Mouse (Mus musculus) forebrain, embryonic 13.5 days (tissue): ENCODE data around the gene Cnn3. TPM values are rescaled to one million over a fixed set of nuclear protein-coding genes. Genes with fewer than 3 reads are reported as not detected.
A peak's percentile ranks its signal among the peaks of the same experiment; 100 is the strongest.

Experiments used
- ATAC-seq: fragments of 200-750 bp; cut with Nextera tagmentation; 2 replicates; pipeline ENCODE4 v1.8.0; 2017
- H3K27ac ChIP-seq: fragments of 300-500 bp; sonication (generic); 2 replicates; pipeline ENCODE4 v1.5.1; 2015; ENCODE audit warnings: inconsistent platforms, mild to moderate bottlenecking, moderate library complexity
- H3K27me3 ChIP-seq: fragments of 300-500 bp; sonication (generic); 2 replicates; pipeline ENCODE4 v1.6.1; 2015; ENCODE audit warnings: mild to moderate bottlenecking, inconsistent platforms
- H3K36me3 ChIP-seq: fragments of 300-500 bp; sonication (generic); 2 replicates; pipeline ENCODE4 v1.6.1; 2015; ENCODE audit warnings: mild to moderate bottlenecking, inconsistent platforms; ENCODE audit not compliant: poor library complexity, severe bottlenecking
- H3K4me1 ChIP-seq: fragments of 300-500 bp; sonication (generic); 2 replicates; pipeline ENCODE4 v1.6.1; 2015; ENCODE audit warnings: inconsistent platforms
- H3K4me2 ChIP-seq: fragments of 300-500 bp; sonication (generic); 2 replicates; pipeline ENCODE4 v1.6.1; 2015; ENCODE audit warnings: inconsistent platforms, mild to moderate bottlenecking, moderate library complexity
- H3K4me3 ChIP-seq: fragments of 300-500 bp; sonication (generic); 2 replicates; pipeline ENCODE4 v1.5.1; 2015; ENCODE audit warnings: mild to moderate bottlenecking, inconsistent platforms
- H3K9ac ChIP-seq: fragments of 300-500 bp; sonication (generic); 2 replicates; pipeline ENCODE4 v1.6.1; 2015; ENCODE audit warnings: mild to moderate bottlenecking, inconsistent platforms
- H3K9me3 ChIP-seq: fragments of 300-500 bp; sonication (generic); replicated peaks from 2 replicates; pipeline ENCODE4 v1.6.1; 2016; ENCODE audit warnings: inconsistent platforms
- WGBS: fragments of 180-500 bp; shearing (Covaris S2); methylation state at CpG from one replicate; pipeline ENCODE4 v1.1.7; 2015; 5-methylcytosine and 5-hydroxymethylcytosine counted together
- polyA plus RNA-seq: library from polyadenylated mRNA; unstranded; fragments of >200 nt; fragmentation: Nextera tagmentation; extraction: Ambion mirVana; gene quantifications from 2 replicates; pipeline ENCODE4 v1.2.1, GENCODE M21; 2015

Cnn3 gene
- polyA plus RNA-seq, 1 experiment from 2014 or later, result 770 TPM

DNA sequence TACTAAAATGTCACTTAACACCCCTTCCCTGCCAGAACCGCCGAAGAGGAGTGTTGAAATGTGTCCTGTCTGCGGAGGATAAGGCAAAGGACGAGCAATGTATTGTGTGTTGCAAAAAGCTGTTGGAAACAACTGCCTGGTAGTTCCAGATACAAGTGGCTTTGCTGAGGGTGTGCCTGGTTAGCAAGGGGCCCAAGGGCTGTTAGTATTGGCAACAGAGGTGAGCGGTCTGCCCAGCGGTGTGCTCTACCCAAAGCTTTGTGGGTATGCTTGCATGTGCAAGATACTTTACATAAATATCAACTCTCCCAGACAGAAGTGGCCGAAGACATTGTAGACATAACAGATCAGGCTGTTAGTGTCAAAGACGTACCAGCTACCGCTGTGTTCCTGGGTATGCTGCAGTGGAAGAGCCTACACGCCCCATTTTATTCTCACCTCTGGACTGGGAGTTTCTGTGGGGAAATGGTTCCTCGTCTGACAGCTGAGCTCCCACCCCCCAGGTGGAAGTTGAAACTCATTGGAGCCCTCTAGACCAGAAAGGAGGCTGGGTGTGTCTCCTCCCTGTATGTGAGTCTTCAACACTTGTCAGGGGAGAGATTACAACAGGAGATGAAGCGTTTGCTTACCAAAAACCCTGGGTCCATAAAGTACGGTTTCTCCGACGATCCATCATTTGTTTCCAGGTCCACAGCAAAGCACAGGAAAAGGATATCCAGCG lies 34.3 kb downstream of the Cnn3 start:
- no peak overlapping the region for H3K4me3 ChIP-seq
- H3K4me1 ChIP-seq, result peaks cover 8% of the 10 kb centered on the region
- no peak overlapping the region; the same call in 1 of the 2 replicates for H3K27ac ChIP-seq
- no peak for ATAC-seq
- H3K27me3 ChIP-seq, result no peaks in the 10 kb centered on the region
- H3K36me3 ChIP-seq, result peaks cover 54% of the 10 kb centered on the region
- H3K9me3 ChIP-seq, result no peaks in the 10 kb centered on the region
- H3K4me2 ChIP-seq, result no peak overlapping the region
- no peak overlapping the region for H3K9ac ChIP-seq
- WGBS, result 89% methylated on average over 16 of the region's 16 CpGs

DNA sequence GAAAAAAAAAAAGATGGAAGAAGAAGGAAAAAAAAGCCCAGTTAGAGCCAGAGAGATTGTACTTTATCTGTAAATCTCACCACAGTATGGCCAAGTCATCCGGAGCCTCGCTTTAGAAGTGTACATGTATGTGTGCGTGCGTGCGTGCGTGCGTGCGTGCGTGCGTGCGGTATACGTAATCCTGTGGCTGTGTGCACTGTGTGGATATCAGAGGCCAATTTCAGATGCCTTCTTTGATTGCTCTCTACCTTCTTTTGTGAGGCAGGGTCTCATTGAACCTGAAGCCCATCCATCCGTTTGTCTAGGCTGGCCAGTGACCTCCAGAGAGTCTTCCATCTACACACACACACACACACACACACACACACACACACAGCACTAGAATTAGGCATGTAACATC lies 35.2 kb downstream of the Cnn3 start:
- no peak for ATAC-seq
- Histone ChIP-seq H3K36me3 (peaks cover 46% of the 10 kb centered on the region), H3K4me2 (no peak overlapping the region), H3K27me3 (no peaks in the 10 kb centered on the region), H3K9me3 (no peaks in the 10 kb centered on the region), H3K4me3 (no peak overlapping the region), H3K9ac (no peak overlapping the region), H3K27ac (no peak overlapping the region), H3K4me1 (peaks cover 8% of the 10 kb centered on the region)
- 96% methylated on average over 13 of the region's 13 CpGs for WGBS

DNA sequence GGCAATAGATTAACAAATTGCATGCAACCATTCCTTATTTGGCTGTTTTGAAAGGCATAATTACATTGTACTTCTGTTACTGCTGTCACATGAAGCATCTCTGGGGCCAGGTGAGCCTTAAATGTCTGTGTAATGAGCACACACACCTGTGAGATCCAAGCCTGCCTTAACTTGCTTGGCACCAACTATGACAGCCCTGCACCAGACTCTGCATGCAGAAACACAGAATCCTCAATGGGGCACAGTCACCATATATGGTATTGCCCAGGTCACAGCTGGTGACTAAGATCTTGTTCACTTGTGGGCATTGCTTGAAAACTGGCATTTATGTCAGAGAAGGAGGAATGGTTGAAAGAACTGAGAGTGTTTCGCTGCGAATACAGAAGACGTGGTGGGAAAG lies 36.5 kb downstream of the Cnn3 start:
- Histone ChIP-seq H3K9me3 (no peaks in the 10 kb centered on the region), H3K4me2 (no peak overlapping the region), H3K27ac (no peak overlapping the region), H3K9ac (no peak overlapping the region), H3K27me3 (no peaks in the 10 kb centered on the region), H3K4me1 (peaks cover 8% of the 10 kb centered on the region), H3K36me3 (peaks cover 33% of the 10 kb centered on the region), H3K4me3 (no peak overlapping the region)
- WGBS, result 89% methylated on average over 3 of the region's 3 CpGs
- ATAC-seq, result no peak

DNA sequence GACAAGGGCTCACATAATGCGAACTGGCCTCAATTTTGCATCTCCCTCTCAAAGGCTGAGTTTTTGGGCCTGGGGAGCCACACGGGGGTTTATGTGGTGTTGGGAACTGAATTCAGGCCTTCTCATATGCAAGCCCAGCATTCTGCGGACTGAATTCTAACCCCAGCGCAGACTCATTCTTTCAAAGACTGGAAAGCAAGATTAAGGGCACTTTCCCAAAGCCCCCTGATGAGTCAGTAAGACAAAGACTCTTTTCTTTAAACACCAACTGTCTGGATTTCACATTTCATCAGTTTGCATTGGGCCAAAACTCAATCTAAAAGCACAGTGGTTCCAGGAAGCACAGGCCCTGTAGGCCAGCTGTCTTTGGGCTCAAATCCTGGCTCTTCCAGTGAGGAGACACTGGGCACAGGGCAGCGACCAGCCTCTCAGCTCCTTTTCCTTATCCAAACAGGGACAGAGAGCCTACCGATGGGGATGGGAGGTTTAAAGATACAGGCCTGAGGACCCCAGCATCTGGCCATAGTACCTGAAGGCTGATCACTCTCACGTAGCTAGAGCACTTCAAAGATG lies 38.5 kb downstream of the Cnn3 start:
- WGBS, result 19% methylated on average over 7 of the region's 7 CpGs
- ATAC-seq, result no peak
- peaks cover 21% of the 10 kb centered on the region for H3K4me1 ChIP-seq

GRCm38 (mm10) chr3:121465795-121466194 lies 39.5 kb downstream of the Cnn3 start:
- H3K27ac ChIP-seq, result 0 out of 2 replicates have a peak overlapping the region, but pooled peaks have one; percentile 7
- 0 out of 2 replicates have a peak, but pooled peaks have one; percentile 8 for ATAC-seq
- H3K27me3 ChIP-seq, result no peaks in the 10 kb centered on the region
- H3K9me3 ChIP-seq, result no peaks in the 10 kb centered on the region
- no peak overlapping the region for H3K9ac ChIP-seq
- peaks cover 10% of the 10 kb centered on the region for H3K36me3 ChIP-seq
- H3K4me1 ChIP-seq, result peaks cover 26% of the 10 kb centered on the region
- H3K4me2 ChIP-seq, result no peak overlapping the region
- no peak overlapping the region for H3K4me3 ChIP-seq
- 70% methylated on average over 10 of the region's 10 CpGs for WGBS

More for the DNA sequence above, 38.5 kb downstream of the Cnn3 start:
- Histone ChIP-seq H3K27ac (peak overlapping the region; percentile 68), H3K4me2 (no peak overlapping the region), H3K4me3 (no peak overlapping the region), H3K27me3 (no peaks in the 10 kb centered on the region), H3K9ac (no peak overlapping the region), H3K36me3 (peaks cover 18% of the 10 kb centered on the region), H3K9me3 (no peaks in the 10 kb centered on the region)

- no peaks in the 10 kb centered on the region for H3K36me3 ChIP-seq
- no peaks in the 10 kb centered on the region for H3K9me3 ChIP-seq
- WGBS, result 83% methylated on average over 10 of the region's 10 CpGs
- H3K4me2 ChIP-seq, result no peak overlapping the region
- no peak overlapping the region for H3K9ac ChIP-seq
- peaks cover 26% of the 10 kb centered on the region for H3K4me1 ChIP-seq
- H3K27ac ChIP-seq, result no peak overlapping the region
- no peak overlapping the region for H3K4me3 ChIP-seq
- ATAC-seq, result no peak
- no peaks in the 10 kb centered on the region for H3K27me3 ChIP-seq
Measured at GRCm38 (mm10) chr3:121467094-121467552, 40.8 kb downstream of the Cnn3 start.

- H3K9ac ChIP-seq, result no peak overlapping the region
- no peak overlapping the region for H3K4me2 ChIP-seq
- H3K4me1 ChIP-seq, result peaks cover 26% of the 10 kb centered on the region
- H3K27me3 ChIP-seq, result no peaks in the 10 kb centered on the region
- H3K4me3 ChIP-seq, result no peak overlapping the region
- no peak overlapping the region for H3K27ac ChIP-seq
- no peaks in the 10 kb centered on the region for H3K36me3 ChIP-seq
- WGBS, result 17% methylated on average over 1 of the region's 2 CpGs
- H3K9me3 ChIP-seq, result no peaks in the 10 kb centered on the region
- ATAC-seq, result no peak
Measured at GRCm38 (mm10) chr3:121468136-121468535, 41.8 kb downstream of the Cnn3 start.

DNA sequence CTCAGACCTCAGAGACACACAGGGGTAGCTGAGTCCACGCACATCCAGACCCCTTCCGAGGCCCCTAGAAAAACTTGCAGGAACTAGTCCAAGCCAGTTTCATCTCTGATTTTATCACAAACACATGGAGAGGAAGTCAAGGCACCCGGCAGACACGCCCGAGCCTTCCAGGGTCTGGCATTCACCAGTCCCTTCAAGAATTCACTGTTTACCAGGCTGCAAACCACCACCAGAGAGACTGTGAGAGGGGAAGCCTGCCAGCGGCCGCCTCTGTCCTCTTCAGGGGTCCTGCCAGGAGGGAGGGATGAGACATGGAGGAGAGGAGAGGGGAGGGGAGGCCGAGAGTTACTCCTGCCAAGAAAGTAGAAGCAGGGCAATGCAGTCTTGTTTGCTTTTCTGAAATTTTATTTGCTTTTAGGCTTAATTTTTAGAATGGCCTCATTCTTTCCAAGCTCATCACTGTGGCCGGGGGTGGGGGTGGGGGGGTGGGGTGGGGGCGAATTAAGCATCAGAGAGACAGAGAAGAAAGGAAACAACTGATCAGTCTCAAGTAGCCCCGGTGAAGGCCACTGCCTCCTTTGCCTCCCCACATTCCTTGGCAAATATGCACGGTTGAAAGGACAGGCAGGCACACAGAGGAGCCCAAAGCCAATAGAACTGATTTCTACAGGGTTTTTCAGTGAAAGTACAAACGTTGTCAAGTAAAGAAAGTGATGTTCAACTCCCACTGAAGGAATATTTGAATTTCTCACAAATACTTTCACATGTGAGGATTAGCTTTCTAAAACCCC lies 43.1 kb downstream of the Cnn3 start:
- no peaks in the 10 kb centered on the region for H3K27me3 ChIP-seq
- WGBS, result 3% methylated on average over 13 of the region's 13 CpGs
- H3K4me2 ChIP-seq, result peak overlapping the region; percentile 27
- H3K9ac ChIP-seq, result no peak overlapping the region
- H3K4me3 ChIP-seq, result no peak overlapping the region
- H3K36me3 ChIP-seq, result no peaks in the 10 kb centered on the region
- peak overlapping the region; percentile 65 for H3K27ac ChIP-seq
- peak; percentile 76 for ATAC-seq
- no peaks in the 10 kb centered on the region for H3K9me3 ChIP-seq
- H3K4me1 ChIP-seq, result peaks cover 26% of the 10 kb centered on the region

DNA sequence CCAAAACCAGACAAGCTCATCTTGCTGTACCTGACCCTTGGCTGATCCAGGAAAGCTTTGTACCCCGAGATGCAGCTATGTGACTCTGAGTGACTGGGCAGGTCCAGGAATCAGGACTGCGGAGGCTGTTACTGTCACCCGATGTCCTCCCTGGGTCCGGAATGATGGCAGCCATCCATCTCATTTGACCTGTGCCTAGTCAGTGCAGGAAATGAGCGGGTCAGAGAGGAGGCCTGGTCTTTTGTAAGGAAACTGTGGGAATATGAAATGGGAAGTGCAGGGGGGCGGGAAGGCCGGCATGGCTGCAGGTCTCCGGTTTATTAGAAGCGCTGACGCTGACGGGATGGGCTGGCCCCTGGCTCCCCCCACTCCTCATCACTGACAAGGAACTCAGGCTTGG lies 45.4 kb downstream of the Cnn3 start:
- Histone ChIP-seq H3K36me3 (no peaks in the 10 kb centered on the region), H3K4me2 (no peak overlapping the region), H3K4me3 (no peak overlapping the region), H3K9me3 (no peaks in the 10 kb centered on the region), H3K27ac (no peak overlapping the region), H3K4me1 (peaks cover 17% of the 10 kb centered on the region), H3K27me3 (no peaks in the 10 kb centered on the region), H3K9ac (no peak overlapping the region)
- no peak for ATAC-seq
- 68% methylated on average over 11 of the region's 11 CpGs for WGBS

- Histone ChIP-seq H3K27me3 (peaks cover 5% of the 10 kb centered on the region; the same call in 1 of the 2 replicates), H3K9me3 (no peaks in the 10 kb centered on the region), H3K36me3 (no peaks in the 10 kb centered on the region), H3K9ac (no peak overlapping the region), H3K4me3 (no peak overlapping the region), H3K4me2 (no peak overlapping the region), H3K27ac (no peak overlapping the region), H3K4me1 (peaks cover 9% of the 10 kb centered on the region)
- 73% methylated on average over 3 of the region's 3 CpGs for WGBS
- no peak for ATAC-seq
Measured at GRCm38 (mm10) chr3:121474738-121475137, 48.4 kb downstream of the Cnn3 start.

DNA sequence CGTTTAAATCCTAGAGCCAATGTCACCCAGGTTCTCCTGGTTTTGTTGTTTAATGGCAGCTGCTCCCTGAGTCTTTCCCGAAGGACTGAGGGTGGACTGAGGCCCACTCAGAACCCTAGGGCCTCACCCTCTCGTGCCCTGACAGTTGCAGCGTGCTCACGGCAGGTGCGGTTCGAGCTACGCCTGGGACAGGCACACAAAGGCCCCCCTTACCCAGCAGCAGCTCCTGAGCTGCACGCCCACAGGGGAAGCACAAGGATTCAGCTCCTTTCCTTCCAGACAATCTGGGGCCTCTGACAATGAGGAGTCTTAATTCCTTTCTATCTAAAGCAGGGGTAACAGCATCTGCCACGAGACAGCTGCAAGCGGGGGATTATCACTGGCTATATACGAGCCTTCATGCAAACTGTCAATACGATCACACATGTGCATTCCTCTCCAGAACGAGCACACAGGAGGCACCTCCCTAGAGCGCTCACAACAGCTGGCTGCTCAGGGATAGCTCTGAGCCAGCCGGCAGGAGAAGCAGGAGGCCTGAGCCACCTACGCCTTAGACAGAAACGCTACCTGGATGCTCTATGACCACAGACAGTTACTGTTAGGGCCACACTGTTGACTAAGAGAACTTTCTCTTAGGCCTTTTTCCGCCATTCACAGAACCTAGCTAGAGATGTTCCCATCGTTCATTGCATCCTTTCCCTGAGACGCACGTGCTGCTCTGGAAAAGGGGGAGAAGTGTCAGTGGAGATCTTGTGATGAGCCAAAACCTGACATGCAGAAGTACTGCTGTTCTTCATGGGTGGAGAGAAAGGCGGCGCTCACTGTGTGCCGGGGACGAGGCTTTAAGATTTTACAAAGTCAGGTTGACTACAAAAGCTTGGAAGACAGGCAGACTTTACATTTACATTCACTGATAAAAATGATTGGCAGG lies 54.0 kb downstream of the Cnn3 start:
- H3K4me2 ChIP-seq, result no peak overlapping the region
- peaks cover 5% of the 10 kb centered on the region; the same call in 1 of the 2 replicates for H3K27me3 ChIP-seq
- no peak overlapping the region for H3K4me3 ChIP-seq
- H3K27ac ChIP-seq, result peak overlapping the region; percentile 77
- no peaks in the 10 kb centered on the region for H3K36me3 ChIP-seq
- no peaks in the 10 kb centered on the region for H3K9me3 ChIP-seq
- peak; percentile 67 for ATAC-seq
- WGBS, result 36% methylated on average over 26 of the region's 26 CpGs
- H3K9ac ChIP-seq, result peak overlapping the region; percentile 26; the same call in 1 of the 2 replicates
- H3K4me1 ChIP-seq, result peaks cover 33% of the 10 kb centered on the region
